Mouse (Mus musculus) embryonic facial prominence, embryonic 11.5 days (tissue): Measurements from ENCODE around the gene Sltm. TPM values are rescaled to one million over a fixed set of nuclear protein-coding genes. Genes with fewer than 3 reads are reported as not detected.
"Not testable (repeated sequence)": the region's sequence is repeated elsewhere in the genome, so short reads cannot be mapped to it uniquely, and the experiment has no call there.

ENCODE experiments used
- ATAC-seq: fragments of 200-750 bp; cut with Nextera tagmentation; replicated peaks from 2 replicates; pipeline ENCODE4 v1.8.0; 2017; ENCODE audit warnings: low read depth; ENCODE audit not compliant: insufficient number of reproducible peaks, low FRiP score, low TSS enrichment
- DNase-seq: peaks from one replicate; pipeline ENCODE4 v3.0.0-alpha.2; 2015; ENCODE audit warnings: low spot score
- H3K27ac ChIP-seq: fragments of 300-500 bp; sonication (generic); replicated peaks from 2 replicates; pipeline ENCODE4 v1.5.1; 2014; ENCODE audit warnings: mild to moderate bottlenecking, low read depth, low read length, control low read depth
- H3K27me3 ChIP-seq: fragments of 300-500 bp; sonication (generic); 2 replicates; pipeline ENCODE4 v1.6.1; 2014; ENCODE audit warnings: mild to moderate bottlenecking, low read length, moderate library complexity, mixed read lengths; ENCODE audit not compliant: control insufficient read depth, insufficient read depth
- H3K36me3 ChIP-seq: fragments of 300-500 bp; sonication (generic); replicated peaks from 2 replicates; pipeline ENCODE4 v1.6.1; 2014; ENCODE audit warnings: low read depth, mild to moderate bottlenecking, low read length, moderate library complexity, mixed read lengths; ENCODE audit not compliant: control insufficient read depth, insufficient read depth
- H3K4me1 ChIP-seq: fragments of 300-500 bp; sonication (generic); 2 replicates; pipeline ENCODE4 v1.6.1; 2014; ENCODE audit warnings: low read length, mixed read lengths; ENCODE audit not compliant: control insufficient read depth, insufficient read depth
- H3K4me2 ChIP-seq: fragments of 300-500 bp; sonication (generic); 2 replicates; pipeline ENCODE4 v1.6.1; 2014; ENCODE audit warnings: low read depth, mild to moderate bottlenecking, control low read depth, low read length, moderate library complexity
- H3K4me3 ChIP-seq: fragments of 300-500 bp; sonication (generic); 2 replicates; pipeline ENCODE4 v1.5.1; 2014; ENCODE audit warnings: low read depth, low read length, control low read depth
- H3K9ac ChIP-seq: fragments of 300-500 bp; sonication (generic); replicated peaks from 2 replicates; pipeline ENCODE4 v1.6.1; 2014; ENCODE audit warnings: mild to moderate bottlenecking, control low read depth, low read length
- H3K9me3 ChIP-seq: fragments of 300-500 bp; sonication (generic); replicated peaks from 2 replicates; pipeline ENCODE4 v1.6.1; 2016; ENCODE audit warnings: mild to moderate bottlenecking, low read length, inconsistent platforms, mixed read lengths; ENCODE audit not compliant: control insufficient read depth
- WGBS: fragments of 180-500 bp; shearing (Covaris S2); extraction: QIAGEN DNeasy Blood & Tissue Kit; methylation state at CpG from one replicate; pipeline ENCODE4 v1.1.7; 2014; 5-methylcytosine and 5-hydroxymethylcytosine counted together
- polyA plus RNA-seq: library from polyadenylated mRNA; unstranded; fragments of >200 nt; fragmentation: Nextera tagmentation; extraction: Ambion mirVana; gene quantifications from 2 replicates; pipeline ENCODE4 v1.2.1, GENCODE M21; 2014

Gene Sltm
- polyA plus RNA-seq, 1 experiment from 2014 or later = 61.9 TPM

- no peaks in the 10 kb centered on the region for H3K4me1 ChIP-seq
- H3K4me2 ChIP-seq = peak overlapping the region; percentile 56
- WGBS = 10% methylated on average over 6 of the region's 6 CpGs
- DNase-seq (no peak), ATAC-seq (no peak; the same call in 1 of the 2 replicates)
- H3K9me3 ChIP-seq = no peaks in the 10 kb centered on the region
- H3K4me3 ChIP-seq = peak overlapping the region; percentile 91
- H3K36me3 ChIP-seq = no peaks in the 10 kb centered on the region
- H3K9ac ChIP-seq = peak overlapping the region; percentile 32; the same call in 1 of the 2 replicates
- H3K27me3 ChIP-seq = no peaks in the 10 kb centered on the region
- no peak overlapping the region for H3K27ac ChIP-seq
These were observed 970 bp upstream of the Sltm start for GRCm38 (mm10) chr9:70541584-70541983.

DNA sequence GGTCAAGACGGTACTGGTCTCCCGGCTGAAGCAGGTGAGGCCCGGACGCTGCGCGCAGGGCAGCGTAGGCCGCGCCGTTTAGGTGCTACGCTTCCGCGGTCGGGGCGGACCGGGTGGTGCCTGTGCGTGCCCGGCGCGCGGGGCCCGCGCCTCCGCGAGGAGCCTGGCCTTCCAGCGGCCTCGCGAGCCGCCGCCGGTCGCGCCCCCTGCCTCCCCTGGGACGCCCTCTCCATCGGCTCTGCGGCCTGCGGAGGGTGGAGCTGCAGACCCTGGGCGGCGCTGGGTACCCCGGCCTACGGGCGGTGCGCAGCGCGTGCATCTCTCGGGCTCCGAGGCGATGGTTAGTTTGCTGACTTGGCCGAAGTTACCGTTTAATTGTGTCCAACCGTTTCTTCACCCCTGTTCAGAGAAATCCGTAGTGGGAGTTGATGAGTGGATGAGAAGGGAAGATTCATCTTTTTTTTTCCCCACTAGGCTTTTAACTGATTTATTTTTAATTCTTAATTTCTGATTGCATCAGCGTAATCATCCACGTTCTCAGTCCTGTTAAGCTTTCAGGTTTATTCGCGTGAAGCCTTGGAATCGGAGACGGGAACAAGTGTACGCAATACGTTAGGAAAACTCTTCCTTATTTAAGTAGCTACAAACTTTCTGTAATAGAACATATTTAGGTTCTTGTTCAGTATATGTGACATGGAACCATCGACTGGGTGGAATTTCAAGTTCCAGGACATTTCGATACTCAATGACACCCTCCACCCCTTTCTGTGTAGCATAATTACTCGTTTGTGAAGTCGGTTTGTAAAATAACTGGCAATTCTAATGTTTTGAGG lies 710 bp downstream of the Sltm start:
- 2% methylated on average over 64 of the region's 64 CpGs for WGBS
- peak overlapping the region; percentile 91 for H3K4me3 ChIP-seq
- peak; percentile 71 for DNase-seq

DNA sequence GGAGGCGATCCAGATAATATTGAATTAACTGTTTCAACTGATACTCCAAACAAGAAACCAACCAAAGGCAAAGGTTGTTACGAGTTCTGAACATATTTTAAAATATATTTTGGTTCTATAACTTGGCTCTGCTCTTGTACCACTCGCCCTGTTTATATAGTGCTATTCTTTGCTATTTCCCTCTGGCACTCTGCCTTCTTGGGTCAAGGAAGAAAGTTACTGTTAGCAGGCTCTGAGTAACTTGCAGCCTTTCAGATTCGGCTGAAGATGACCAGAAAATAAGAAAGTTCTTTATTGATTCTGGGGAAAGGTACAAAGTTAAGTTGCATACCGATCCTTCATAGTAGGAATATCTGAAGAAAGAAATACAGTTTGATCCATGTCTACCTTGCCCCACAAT lies 1.4 kb downstream of the Sltm start:
- no peak overlapping the region; the same call in 1 of the 2 replicates for H3K9ac ChIP-seq

More for the DNA sequence above, 710 bp downstream of the Sltm start:
- Histone ChIP-seq H3K4me1 (no peaks in the 10 kb centered on the region), H3K27me3 (no peaks in the 10 kb centered on the region), H3K4me2 (peak overlapping the region; percentile 53), H3K9ac (peak overlapping the region; percentile 95), H3K27ac (peak overlapping the region; percentile 97), H3K36me3 (no peaks in the 10 kb centered on the region), H3K9me3 (no peaks in the 10 kb centered on the region)
- peak; percentile 83 for ATAC-seq

DNA sequence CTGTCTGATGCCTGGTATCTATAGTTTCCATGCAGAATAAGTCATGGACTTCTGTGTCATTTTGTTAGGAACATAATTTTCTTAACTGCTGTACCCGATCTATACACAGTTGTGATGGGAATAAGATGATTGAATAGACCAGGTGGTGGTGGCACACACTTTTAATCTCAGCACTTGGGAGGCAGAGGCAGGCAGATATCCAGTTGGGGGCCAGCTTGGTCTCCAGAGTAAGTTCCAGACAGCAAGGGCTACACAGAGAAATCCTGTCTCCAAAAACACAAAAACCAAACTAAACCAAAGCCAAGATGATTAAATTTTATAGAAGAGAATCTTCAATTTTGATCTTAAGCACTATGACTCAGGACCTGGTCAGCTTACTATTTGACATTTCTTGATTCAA lies 2.3 kb downstream of the Sltm start:
- WGBS = 58% methylated on average over 1 of the region's 1 CpGs
- Histone ChIP-seq H3K27ac (no peak overlapping the region), H3K36me3 (no peaks in the 10 kb centered on the region), H3K9ac (no peak overlapping the region), H3K4me2 (no peak overlapping the region), H3K4me1 (no peaks in the 10 kb centered on the region), H3K9me3 (no peaks in the 10 kb centered on the region), H3K4me3 (no peak overlapping the region), H3K27me3 (no peaks in the 10 kb centered on the region)
- no peak for ATAC-seq
- DNase-seq = no peak

More for the DNA sequence above, 1.4 kb downstream of the Sltm start:
- no peak overlapping the region for H3K27ac ChIP-seq
- H3K4me2 ChIP-seq = peak overlapping the region; percentile 17; the same call in 1 of the 2 replicates
- H3K36me3 ChIP-seq = no peaks in the 10 kb centered on the region
- peak overlapping the region; percentile 91 for H3K4me3 ChIP-seq
- H3K9me3 ChIP-seq = no peaks in the 10 kb centered on the region
- no peaks in the 10 kb centered on the region for H3K4me1 ChIP-seq
- WGBS = 79% methylated on average over 5 of the region's 5 CpGs
- no peaks in the 10 kb centered on the region for H3K27me3 ChIP-seq
- no peak for DNase-seq
- no peak for ATAC-seq

GRCm38 (mm10) chr9:70546576-70546975 lies 4.0 kb downstream of the Sltm start:
- not testable (repeated sequence) for H3K27me3 ChIP-seq, ATAC-seq, H3K27ac ChIP-seq, DNase-seq, H3K4me3 ChIP-seq, H3K4me2 ChIP-seq, H3K4me1 ChIP-seq, H3K9ac ChIP-seq, H3K9me3 ChIP-seq, H3K36me3 ChIP-seq
- 87% methylated on average over 3 of the region's 3 CpGs for WGBS

- Histone ChIP-seq H3K27ac (no peak overlapping the region), H3K36me3 (peaks cover 4% of the 10 kb centered on the region), H3K4me1 (no peaks in the 10 kb centered on the region), H3K9me3 (peaks cover 2% of the 10 kb centered on the region; the same call in 1 of the 2 replicates), H3K27me3 (no peaks in the 10 kb centered on the region), H3K4me3 (no peak overlapping the region), H3K4me2 (no peak overlapping the region), H3K9ac (no peak overlapping the region)
- WGBS = 87% methylated on average over 4 of the region's 4 CpGs
- no peak for ATAC-seq
- DNase-seq = no peak
These were observed 5.8 kb downstream of the Sltm start for GRCm38 (mm10) chr9:70548304-70548703.

DNA sequence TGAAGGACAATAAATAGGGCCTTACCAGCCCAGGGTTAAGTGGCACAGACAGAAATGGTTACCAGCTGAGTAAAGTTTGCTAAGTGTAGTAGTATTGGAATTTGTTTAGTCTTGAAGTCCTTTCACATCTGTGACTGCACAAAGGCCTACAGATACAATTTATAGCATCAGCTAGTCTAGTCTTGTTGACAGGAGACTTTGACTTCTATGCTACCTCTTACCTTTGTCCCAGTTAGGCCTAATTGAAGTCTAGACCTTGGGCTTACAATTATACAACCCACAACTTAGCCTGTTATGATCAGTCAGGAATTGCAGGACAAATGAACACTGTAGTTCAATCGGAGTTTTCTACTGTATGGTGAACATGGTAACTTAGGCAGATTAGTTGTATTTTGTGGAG lies 9.0 kb downstream of the Sltm start:
- Histone ChIP-seq H3K9me3 (peaks cover 2% of the 10 kb centered on the region; the same call in 1 of the 2 replicates), H3K27ac (no peak overlapping the region), H3K27me3 (no peaks in the 10 kb centered on the region), H3K4me1 (no peaks in the 10 kb centered on the region), H3K4me3 (no peak overlapping the region), H3K36me3 (peaks cover 4% of the 10 kb centered on the region), H3K9ac (no peak overlapping the region), H3K4me2 (no peak overlapping the region)
- DNase-seq (no peak), ATAC-seq (no peak)
- WGBS = 90% methylated on average over 1 of the region's 1 CpGs

GRCm38 (mm10) chr9:70552233-70552632 lies 9.7 kb downstream of the Sltm start:
- not testable (repeated sequence) for H3K27ac ChIP-seq, H3K27me3 ChIP-seq, H3K4me1 ChIP-seq, H3K36me3 ChIP-seq, ATAC-seq, H3K4me2 ChIP-seq, H3K4me3 ChIP-seq, H3K9me3 ChIP-seq, H3K9ac ChIP-seq, DNase-seq
- WGBS = 92% methylated on average over 2 of the region's 2 CpGs
